ENCODE assay signal across 9 mouse cellular contexts in the genomic region with DNA sequence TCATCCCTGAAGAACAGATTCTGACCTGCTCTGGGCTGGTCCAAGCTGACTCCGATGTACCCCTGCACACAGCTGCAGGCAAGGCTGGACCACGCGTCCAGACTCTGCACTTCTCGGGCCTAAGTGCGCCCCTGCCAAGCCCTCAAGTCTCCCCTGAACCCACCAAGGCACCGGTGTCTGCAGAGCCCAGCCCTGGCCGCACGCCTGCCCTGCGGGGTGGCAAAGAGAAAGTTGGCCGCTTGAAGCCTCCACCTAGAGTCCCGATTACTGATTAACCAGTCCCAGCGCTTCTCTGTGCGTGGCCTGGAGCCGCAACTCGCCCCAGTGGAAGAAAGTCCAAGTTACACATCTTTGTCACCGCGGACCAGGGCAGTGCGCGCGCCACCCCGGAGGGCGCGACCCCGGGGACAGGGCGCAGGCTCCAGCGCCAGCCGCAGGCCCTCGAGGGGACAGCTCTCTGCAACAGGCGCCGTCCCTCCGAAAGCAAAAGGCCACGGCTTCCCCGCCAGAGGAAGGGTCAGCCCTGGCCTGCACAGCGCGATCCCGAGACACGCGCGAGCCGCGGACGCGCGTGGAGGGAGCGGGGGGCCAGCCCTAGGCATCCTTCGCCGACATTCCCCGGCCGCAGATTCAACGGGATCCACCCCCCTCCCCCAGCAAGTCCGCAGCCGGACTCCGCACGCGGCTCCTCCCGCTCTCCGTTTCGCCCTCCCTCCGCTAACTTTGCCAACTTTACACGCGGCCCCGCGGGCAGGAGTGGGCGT. TPM values are rescaled to one million over a fixed set of nuclear protein-coding genes. Genes with fewer than 3 reads are reported as not detected.
DNase-seq lines count a peak whose midpoint lies in the region; ATAC-seq and TF ChIP-seq lines count a peak whose summit lies in the region.
"Had no signal": no experiment of that assay in that cellular context is flagged by ENCODE, and none has a peak within 500 bp of the region (broad histone marks: within the 10 kb centered on the region; RNA-seq: fewer than 3 reads in every experiment).

No protein-coding gene starts in this region.

- peak overlapping the region; percentile 91 for H3K4me3 ChIP-seq in gastrocnemius, adult 2 months
- H3K4me3 ChIP-seq in heart, embryonic 14.5 days (ENCODE audit: control insufficient read depth in 1 of 2, insufficient read depth in 1 of 2, low read depth in 1 of 2, low read length in 2 of 2), result peak overlapping the region; percentile 69
- H3K4me3 ChIP-seq in midbrain, embryonic 11.5 days (ENCODE audit: low read depth, low read length), result peak overlapping the region; percentile 73

- peak; percentile 26 for ATAC-seq in Patski
- peak; percentile 17; the same call in 1 of the 2 replicates for ATAC-seq in heart, embryonic 14.5 days (ENCODE audit: insufficient number of reproducible peaks, insufficient read depth, low FRiP score, low read depth)
- ATAC-seq in midbrain, embryonic 11.5 days (ENCODE audit: low FRiP score), result peak; percentile 43

- intact Hi-C loops in gastrocnemius, adult 2 months (cut with DNase I), result loop anchor here (1.0 kb wide), 1 partner anchor 40 kb away; no protein-coding TSS in a partner anchor

- peaks cover 4% of the 10 kb centered on the region; the same call in 1 of the 2 replicates for H3K9me3 ChIP-seq in heart, embryonic 14.5 days (ENCODE audit: control insufficient read depth, low read length)
- H3K9me3 ChIP-seq in midbrain, embryonic 11.5 days (ENCODE audit: control insufficient read depth, low read length), result no peaks in the 10 kb centered on the region

- H3K27ac ChIP-seq in gastrocnemius, adult 2 months, result peak overlapping the region; percentile 88
- peak overlapping the region in 1 of 2 experiments; percentile 50; a peak in 1 of 4 replicates for H3K27ac ChIP-seq in heart, embryonic 14.5 days (replicated peaks in 1 of 2; ENCODE audit: control insufficient read depth in 1 of 2, insufficient read depth in 1 of 2, low read depth in 2 of 2, low read length in 2 of 2)
- no peak overlapping the region for H3K27ac ChIP-seq in midbrain, embryonic 11.5 days (ENCODE audit: low read depth, low read length)

- in situ Hi-C loops in Patski (cut with MboI; ENCODE audit: low pct_unique_long_range_greater_than_20kb), result loop anchor here (5.0 to 25.0 kb wide), 2 partner anchors 38 to 667 kb away; no protein-coding TSS in a partner anchor

- peak overlapping the region; percentile 100 for H3K4me2 ChIP-seq in heart, embryonic 14.5 days (ENCODE audit: low read length)
- H3K4me2 ChIP-seq in midbrain, embryonic 11.5 days, result peak overlapping the region; percentile 95

- 1% methylated on average over 62 of the region's 64 CpGs for WGBS in heart, embryonic 14.5 days
- 2% methylated on average over 64 of the region's 64 CpGs for WGBS in midbrain, embryonic 11.5 days

- no peak for DNase-seq in gastrocnemius, adult 2 months
- DNase-seq in gastrocnemius, postnatal 4 days (ENCODE audit: low spot score in 2 of 2), result no peak
- no peak for DNase-seq in Patski (ENCODE audit: low read depth, low spot score)
- peak; percentile 79 for DNase-seq in kidney, postnatal 10 days
- DNase-seq in midbrain, embryonic 11.5 days (ENCODE audit: low spot score, missing footprints), result peak; percentile 91
- no peak for DNase-seq in ovary, postnatal 14 days (ENCODE audit: low spot score)
- DNase-seq in thymus, postnatal 10 days (ENCODE audit: low spot score in 2 of 2), result no peak

- POLR2A ChIA-PET in Patski (lab: Charles Lee), result interaction anchor here (1.1 to 1.3 kb wide), 2 partner anchors 16 to 41 kb away, joined by 6 to 8 read pairs; no protein-coding TSS in a partner anchor

- peak overlapping the region; percentile 80 for H3K9ac ChIP-seq in heart, embryonic 14.5 days (ENCODE audit: low read length)
- H3K9ac ChIP-seq in midbrain, embryonic 11.5 days (ENCODE audit: low read length), result peak overlapping the region; percentile 75

- no peaks in the 10 kb centered on the region for H3K36me3 ChIP-seq in heart, embryonic 14.5 days (ENCODE audit: control insufficient read depth, insufficient read depth, low read length)
- no peaks in the 10 kb centered on the region for H3K36me3 ChIP-seq in midbrain, embryonic 11.5 days (ENCODE audit: control insufficient read depth, insufficient read depth, low read length)

- TF ChIP-seq CTCF in gastrocnemius, adult 2 months (IDR thresholded peaks at IDR 0.05), result no peak
- TF ChIP-seq CTCF in Patski (IDR thresholded peaks at IDR 0.05), result no peak

- CTCF ChIA-PET in Patski (lab: Charles Lee), result interaction anchor here (1.3 to 4.1 kb wide), 4 partner anchors 13 to 121 kb away, joined by 3 to 36 read pairs (median 10); no protein-coding TSS in a partner anchor

- no peaks in the 10 kb centered on the region; a peak in 1 of 4 replicates for H3K4me1 ChIP-seq in heart, embryonic 14.5 days (ENCODE audit: control insufficient read depth in 2 of 2, insufficient read depth in 2 of 2, low read length in 2 of 2)
- peaks cover 5% of the 10 kb centered on the region for H3K4me1 ChIP-seq in midbrain, embryonic 11.5 days (ENCODE audit: control insufficient read depth, insufficient read depth, low read length)

- no peaks in the 10 kb centered on the region for H3K27me3 ChIP-seq in Patski
- peaks cover 12% of the 10 kb centered on the region for H3K27me3 ChIP-seq in heart, embryonic 14.5 days (ENCODE audit: control insufficient read depth, insufficient read depth, low read length)
- H3K27me3 ChIP-seq in midbrain, embryonic 11.5 days (ENCODE audit: control insufficient read depth, insufficient read depth, low read length), result no peaks in the 10 kb centered on the region

RNA-seq across cellular contexts. Expression of gene 2900026A02Rik, which starts 0.5 kb away (rescaled TPM):
- total RNA-seq in gastrocnemius, adult 2 months (2021), result 10 to 100 TPM; 19.6 to 24.6 TPM
- total RNA-seq in gastrocnemius, postnatal 4 days (2021), result 10 to 100 TPM; 50.3 to 50.7 TPM
- 26.0 TPM for polyA plus RNA-seq in Patski (2021)
- polyA plus RNA-seq in heart, embryonic 14.5 days (2014; fragmentation: Nextera tagmentation; extraction: Ambion mirVana), result 10.3 TPM in 2 replicates
- 0.98 and 1.2 TPM in 2 replicates for polyA plus RNA-seq in midbrain, embryonic 11.5 days (2014; fragmentation: Nextera tagmentation; extraction: Ambion mirVana)

RNA-seq across cellular contexts. Expression of gene Tmem211, which starts 6.1 kb away (rescaled TPM):
- not detected for total RNA-seq in gastrocnemius, adult 2 months (2021)
- total RNA-seq in gastrocnemius, postnatal 4 days (2021), result not detected
- polyA plus RNA-seq in Patski (2021), result not detected
- not detected in 2 replicates for polyA plus RNA-seq in heart, embryonic 14.5 days (2014; fragmentation: Nextera tagmentation; extraction: Ambion mirVana)
- polyA plus RNA-seq in midbrain, embryonic 11.5 days (2014; fragmentation: Nextera tagmentation; extraction: Ambion mirVana), result 0.16 TPM in 1 of 2 replicates, not detected in the other
- polyA plus RNA-seq: large intestine, adult 2 months had no signal

Comparison
In these comparisons a context has a peak if more than half of its experiments do, and no peak if none do; other contexts are left out.
1. DNase-seq: peak in kidney, postnatal 10 days (single experiment) and midbrain, embryonic 11.5 days (single experiment); none in gastrocnemius, adult 2 months (single experiment), gastrocnemius, postnatal 4 days (0 of 2), Patski (single experiment), ovary, postnatal 14 days (single experiment) and thymus, postnatal 10 days (0 of 2).
2. Peak in every context shown above with its lines, with median percentiles within 50 percentile points of each other: H3K4me3 ChIP-seq and ATAC-seq.